Mouse (Mus musculus) cerebellum, adult 11 months (tissue): ENCODE data around the gene Sprr2a2.
"Not testable (repeated sequence)": the region's sequence is repeated elsewhere in the genome, so short reads cannot be mapped to it uniquely, and the experiment has no call there.

ENCODE experiments used
- DNase-seq: peaks from one replicate; pipeline ENCODE4 v3.0.0; 2022

The Sprr2a2 gene

DNA sequence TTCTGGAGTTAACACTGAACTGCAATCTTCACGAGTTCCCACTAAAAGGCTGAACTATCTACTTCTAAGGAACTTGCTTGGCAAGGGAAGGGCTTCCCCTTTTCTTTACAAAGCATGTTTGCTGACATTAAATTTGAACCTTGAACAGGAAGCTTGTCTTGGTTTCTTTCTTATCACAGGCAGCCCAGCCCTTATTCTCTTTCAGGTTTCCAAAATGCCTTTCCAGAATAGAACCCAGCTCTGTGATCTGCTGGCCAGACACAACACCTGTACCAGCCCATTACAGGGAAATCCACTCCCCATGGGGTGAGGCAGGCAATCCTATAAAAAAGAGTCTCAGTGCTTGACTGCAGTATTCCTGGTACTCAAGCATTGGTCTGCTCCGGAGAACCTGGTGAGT lies at the start of gene Sprr2a2, which contains the start of gene Sprr2a1:
Sprr2a2 (plus strand) TSS at position 352 of the 400 bp plus-strand sequence.
Sprr2a1 (plus strand) TSS at position 231 of the 400 bp plus-strand sequence.
- not testable (repeated sequence) for DNase-seq

DNA sequence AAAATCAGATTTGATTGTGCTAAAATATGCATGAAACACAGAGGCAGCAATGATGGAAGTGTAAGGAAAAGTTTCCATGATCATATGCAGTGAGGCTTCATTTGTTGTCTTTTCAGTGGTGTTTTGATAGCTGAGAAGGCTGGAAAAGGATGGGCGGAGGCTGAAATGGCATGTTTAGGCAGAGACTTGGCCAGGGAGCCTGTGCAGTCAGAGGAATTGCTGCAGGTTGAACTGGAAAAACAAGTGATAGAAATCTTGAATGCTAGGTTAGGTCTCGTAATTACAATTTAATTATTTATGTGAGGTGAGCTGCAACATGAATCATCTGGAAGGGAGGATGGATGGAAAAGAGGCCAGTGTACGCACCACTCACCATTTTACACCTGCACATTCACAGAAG lies 45.9 kb upstream of the Sprr2a2 start:
- DNase-seq: no peak

DNA sequence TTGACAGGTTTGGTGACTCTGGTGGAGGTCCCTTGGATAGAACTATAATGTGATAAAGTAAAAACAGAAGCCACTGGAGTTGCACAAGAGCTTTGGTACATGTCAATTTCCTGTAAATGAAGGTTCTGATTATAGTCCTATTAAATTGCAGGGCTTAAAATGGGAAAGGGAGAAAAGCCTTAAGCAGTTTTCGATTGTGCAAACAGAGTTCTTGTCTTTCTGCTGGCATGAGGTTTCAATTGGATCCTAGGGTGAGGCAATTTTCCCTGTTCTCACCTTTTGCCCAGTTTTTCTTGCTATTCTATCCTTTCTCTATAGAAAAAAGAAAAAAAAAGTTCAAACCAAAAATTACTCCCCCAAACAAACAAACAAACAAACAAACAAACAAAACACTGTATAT lies 38.8 kb upstream of the Sprr2a2 start:
- DNase-seq: no peak

DNA sequence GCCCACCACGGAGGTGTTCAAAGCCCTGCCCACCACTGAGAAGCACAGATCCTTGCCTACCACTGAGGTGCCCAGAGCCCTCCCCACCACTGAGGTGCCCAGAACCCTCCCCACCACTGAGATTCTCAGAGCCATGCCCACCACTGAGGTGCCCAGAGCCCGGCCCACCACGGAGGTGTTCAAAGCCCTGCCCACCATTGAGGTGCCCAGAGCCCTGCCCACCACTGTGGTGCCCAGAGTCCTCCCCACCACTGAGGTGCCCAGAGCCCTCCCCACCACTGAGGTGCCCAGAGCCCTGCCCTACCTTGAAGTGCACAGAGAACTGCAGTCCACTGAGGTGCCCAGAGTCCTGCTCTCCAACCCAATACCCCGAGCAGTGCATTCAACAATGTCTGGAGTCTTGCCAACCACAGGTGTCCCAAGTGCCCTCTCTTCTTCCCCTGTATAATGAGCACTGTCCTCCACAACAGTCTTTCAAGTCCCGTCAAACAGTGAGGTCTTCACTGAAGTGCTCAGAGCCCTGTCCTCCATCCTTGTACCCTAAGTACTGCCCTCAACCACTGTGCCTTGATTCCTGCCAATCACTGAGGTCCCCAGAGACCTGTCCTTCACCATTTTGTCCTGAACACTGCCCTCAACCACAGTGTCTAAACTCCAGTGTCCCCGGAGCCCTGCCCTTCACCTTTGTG lies 20.1 kb upstream of the Sprr2a2 start:
- DNase-seq: no peak

DNA sequence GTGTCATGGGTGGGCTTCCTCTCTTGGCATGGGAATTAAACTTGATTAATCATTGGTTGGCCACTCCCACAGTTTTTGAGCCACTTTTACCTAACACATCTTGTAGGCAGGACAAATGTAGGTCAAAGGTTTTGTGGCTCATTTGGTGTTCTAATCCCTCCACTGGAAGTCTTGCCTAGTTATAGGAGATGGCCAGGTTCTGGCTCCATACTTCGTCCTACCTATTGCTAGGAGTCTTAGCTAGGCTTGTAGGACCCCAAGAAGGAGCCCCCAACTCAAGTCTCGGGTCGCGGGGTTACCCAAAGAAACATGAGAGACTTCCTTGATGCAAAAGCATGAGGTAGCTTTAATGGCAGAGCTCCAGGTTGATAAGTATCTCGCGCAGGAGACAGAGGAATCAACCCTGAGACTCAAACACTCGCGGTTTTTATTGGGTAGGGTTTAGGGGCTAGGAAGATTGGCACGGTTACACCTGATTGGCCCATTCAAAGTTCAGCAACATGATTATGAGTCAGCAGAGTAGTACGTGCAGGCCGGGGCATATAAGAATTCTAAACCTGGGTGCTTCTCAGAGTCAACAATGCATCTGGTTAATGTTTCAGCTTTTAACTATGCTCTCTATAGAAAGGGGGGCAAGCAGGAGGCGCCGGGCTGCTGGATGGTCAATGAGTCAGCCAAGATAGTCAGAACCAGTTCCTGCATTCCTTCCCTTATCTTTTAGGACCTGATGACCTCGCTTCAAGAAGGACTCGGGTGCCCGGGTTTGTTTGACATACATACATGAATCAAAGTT lies 4.4 kb upstream of the Sprr2a2 start:
- not testable (repeated sequence) for DNase-seq

DNA sequence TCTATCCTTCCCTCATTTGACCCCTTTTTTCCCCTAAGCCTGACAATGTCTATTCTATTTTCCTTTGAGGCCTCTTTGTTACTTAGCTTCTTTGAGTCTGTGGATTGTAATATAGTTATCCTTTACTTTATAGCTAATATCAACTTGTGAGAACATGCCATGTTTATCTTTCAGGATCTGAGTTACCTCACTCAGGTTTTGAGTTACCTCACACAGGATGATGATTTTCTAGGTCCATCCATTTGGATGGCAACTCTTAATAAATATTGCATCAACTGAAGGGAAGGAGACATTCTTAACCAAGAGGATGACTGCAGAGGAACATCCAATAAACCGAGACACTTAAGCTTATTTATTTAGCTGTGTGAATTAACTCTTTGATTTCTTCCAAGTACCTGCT lies 3.7 kb upstream of the Sprr2a2 start:
- not testable (repeated sequence) for DNase-seq

DNA sequence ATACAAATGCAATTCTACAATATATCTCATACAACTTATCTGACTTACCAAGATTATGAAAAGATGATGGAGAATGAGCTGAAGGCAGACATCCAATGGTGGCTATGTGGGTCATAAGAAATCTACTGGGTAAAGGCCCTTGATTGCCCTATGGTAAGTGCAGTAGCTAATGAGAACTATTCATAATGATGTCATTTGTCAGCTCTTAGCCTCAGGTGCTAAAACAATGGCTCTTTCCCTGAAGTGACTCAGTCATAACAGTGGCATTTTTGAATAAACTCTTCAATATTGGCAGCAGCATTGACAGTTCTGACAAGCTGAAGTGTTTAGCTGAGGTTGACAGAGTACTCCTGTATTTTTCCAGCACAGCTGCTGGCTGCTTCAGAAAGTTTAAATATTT lies 2.1 kb upstream of the Sprr2a2 start:
- not testable (repeated sequence) for DNase-seq

DNA sequence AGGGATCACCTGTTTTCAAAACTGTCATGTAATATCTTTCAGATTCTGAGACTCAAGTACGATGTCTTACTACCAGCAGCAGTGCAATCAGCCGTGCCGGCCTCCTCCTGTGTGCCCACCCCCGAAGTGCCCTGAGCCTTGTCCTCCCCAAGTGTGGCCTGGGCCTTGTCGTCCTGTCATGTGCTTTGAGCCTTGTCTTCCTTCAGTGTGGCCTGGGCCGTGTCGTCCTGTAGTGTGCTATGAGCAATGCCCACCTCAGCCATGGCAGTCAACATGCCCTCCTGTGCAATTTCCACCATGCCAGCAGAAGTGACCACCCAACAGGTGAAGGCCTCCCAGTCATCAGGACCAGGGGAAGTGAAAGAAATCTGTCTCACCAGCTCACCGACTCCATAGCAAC lies 3.3 kb downstream of the Sprr2a2 start:
- DNase-seq: not testable (repeated sequence)

DNA sequence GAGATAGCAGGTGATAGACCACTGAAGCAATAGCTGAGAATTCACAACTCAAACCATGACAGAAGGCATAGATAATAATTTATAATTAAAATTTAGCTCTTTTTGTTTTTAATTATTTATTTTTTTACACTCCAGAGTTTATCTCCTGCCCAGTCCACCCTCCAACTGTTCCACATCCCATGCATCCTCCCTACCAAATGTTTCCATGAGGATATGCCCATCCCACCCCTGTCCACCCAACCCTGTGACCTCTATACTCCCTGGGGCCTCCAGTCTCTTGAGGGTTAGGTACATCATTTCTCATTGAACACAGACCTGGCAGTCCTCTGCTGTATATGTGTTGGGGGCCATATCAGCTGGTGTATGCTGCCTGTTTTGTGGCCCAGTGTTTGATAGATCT lies 8.0 kb downstream of the Sprr2a2 start:
- DNase-seq: not testable (repeated sequence)

DNA sequence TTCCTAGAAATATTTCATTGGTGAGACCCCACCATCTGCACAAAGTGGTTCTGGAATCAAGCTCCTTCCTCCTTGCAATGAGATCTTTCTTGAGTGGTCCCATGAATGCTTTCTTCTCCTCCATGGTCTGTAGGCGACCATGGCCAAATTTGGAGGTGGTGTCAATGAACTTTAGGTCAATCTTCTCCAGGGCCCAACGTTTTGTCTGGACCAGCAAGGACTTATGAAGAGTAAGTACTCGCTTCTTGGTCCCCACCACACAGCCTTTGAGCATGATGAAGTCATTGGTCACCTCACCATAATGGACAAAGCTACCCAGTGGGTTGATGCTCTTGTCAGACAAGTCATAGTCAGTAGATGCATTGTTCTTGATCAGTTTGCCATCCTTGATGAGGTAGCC lies 11.7 kb downstream of the Sprr2a2 start:
- not testable (repeated sequence) for DNase-seq

DNA sequence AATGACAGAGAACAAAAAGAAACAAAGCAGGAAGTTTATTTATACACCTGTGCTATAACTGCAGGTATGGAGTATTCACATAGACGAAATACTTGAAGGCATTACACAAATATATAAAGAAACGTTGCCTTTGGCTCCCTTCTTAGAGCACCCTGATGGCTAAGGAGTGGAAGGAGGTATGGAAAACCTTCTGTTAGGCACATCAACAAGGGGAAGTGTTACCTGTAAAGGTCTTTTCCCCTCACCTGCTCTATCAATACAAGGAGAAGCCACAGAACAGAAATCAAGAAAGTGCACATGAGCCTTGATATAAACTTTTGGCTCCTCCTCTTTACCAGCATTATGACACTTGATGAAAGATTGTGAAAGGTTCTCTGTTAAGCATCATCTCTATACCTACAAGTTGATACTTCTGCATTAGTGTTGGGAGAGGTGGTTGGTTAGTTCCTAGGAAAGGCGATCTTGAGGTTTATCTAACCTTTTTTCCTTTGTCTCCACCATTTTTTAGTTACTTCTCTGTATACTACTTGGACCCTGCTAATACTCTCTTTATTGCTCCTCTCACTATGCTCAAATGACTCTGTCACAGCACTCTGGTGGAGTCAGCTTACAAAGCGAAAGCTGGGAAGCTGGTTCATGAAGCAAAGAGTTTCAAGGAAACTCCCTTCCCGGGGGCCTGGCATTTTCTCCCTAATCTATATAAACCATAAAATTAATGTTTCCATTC lies 20.9 kb downstream of the Sprr2a2 start:
- not testable (repeated sequence) for DNase-seq

DNA sequence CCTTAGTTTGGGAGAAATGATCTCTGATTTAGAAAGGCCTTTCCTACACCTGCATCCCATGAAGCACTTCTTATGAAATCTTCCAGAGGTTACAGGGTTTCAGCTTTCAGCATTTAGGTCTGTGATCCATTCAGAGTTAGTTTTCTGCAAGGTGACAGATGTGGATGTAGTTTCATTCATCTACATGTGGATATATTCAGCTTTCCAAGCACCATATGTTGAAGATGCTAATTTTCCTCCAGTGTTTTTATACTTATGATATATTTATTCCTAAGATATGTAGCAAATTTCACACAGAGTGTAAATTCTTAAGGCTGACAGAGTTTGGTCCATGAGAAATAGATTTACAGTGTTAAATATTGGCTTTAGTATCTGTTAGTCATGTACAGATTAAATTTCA lies 23.0 kb downstream of the Sprr2a2 start:
- DNase-seq: not testable (repeated sequence)

DNA sequence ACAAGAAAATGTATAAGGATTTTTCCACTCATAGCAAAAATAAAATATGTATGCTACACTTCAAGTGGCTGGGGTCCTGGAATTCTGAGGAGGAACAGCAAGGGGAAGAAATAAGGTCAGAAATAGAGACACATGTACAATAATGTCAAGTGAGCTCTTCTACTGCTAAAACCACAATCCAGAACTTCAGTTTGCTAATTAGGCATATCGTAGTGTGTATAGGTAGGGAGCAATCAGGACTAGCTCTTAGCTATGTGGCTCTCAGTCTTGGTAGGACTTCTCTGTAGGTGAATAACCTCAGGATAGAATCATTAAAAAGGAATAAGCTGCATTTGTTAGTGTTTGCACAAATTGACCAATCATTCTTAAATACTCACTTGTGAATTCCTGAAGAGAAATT lies 23.5 kb downstream of the Sprr2a2 start:
- DNase-seq: not testable (repeated sequence)

DNA sequence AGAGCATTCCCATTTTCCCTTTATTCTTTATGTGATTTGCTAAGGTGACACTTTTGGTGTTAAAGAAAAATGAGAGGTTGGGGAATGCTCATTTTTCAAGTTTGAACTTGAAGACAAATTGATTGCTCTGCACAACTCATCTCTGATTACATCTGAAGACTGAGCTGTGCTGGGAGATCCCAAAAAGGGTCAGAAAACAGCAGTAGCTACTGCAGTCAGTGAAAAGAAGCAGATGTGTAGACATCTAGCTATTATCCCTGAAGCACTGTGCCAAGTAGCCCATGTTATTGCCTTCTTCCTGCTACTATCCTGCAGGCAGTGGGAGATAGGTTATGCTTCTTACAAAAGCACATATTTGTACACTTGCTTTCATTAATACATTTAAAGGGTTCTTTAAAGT lies 29.1 kb downstream of the Sprr2a2 start:
- DNase-seq: not testable (repeated sequence)

DNA sequence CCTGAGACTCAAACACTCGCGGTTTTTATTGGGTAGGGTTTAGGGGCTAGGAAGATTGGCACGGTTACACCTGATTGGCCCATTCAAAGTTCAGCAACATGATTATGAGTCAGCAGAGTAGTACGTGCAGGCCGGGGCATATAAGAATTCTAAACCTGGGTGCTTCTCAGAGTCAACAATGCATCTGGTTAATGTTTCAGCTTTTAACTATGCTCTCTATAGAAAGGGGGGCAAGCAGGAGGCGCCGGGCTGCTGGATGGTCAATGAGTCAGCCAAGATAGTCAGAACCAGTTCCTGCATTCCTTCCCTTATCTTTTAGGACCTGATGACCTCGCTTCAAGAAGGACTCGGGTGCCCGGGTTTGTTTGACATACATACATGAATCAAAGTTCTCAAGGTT lies 30.5 kb downstream of the Sprr2a2 start:
- DNase-seq: not testable (repeated sequence)

DNA sequence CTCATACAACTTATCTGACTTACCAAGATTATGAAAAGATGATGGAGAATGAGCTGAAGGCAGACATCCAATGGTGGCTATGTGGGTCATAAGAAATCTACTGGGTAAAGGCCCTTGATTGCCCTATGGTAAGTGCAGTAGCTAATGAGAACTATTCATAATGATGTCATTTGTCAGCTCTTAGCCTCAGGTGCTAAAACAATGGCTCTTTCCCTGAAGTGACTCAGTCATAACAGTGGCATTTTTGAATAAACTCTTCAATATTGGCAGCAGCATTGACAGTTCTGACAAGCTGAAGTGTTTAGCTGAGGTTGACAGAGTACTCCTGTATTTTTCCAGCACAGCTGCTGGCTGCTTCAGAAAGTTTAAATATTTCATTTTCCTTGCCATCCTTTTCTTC lies 32.8 kb downstream of the Sprr2a2 start:
- DNase-seq: not testable (repeated sequence)

DNA sequence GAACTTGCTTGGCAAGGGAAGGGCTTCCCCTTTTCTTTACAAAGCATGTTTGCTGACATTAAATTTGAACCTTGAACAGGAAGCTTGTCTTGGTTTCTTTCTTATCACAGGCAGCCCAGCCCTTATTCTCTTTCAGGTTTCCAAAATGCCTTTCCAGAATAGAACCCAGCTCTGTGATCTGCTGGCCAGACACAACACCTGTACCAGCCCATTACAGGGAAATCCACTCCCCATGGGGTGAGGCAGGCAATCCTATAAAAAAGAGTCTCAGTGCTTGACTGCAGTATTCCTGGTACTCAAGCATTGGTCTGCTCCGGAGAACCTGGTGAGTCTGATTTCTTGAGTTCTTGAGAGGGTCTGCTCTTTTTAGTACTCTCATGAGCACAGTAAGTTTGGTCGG lies 34.7 kb downstream of the Sprr2a2 start:
- DNase-seq: not testable (repeated sequence)

DNA sequence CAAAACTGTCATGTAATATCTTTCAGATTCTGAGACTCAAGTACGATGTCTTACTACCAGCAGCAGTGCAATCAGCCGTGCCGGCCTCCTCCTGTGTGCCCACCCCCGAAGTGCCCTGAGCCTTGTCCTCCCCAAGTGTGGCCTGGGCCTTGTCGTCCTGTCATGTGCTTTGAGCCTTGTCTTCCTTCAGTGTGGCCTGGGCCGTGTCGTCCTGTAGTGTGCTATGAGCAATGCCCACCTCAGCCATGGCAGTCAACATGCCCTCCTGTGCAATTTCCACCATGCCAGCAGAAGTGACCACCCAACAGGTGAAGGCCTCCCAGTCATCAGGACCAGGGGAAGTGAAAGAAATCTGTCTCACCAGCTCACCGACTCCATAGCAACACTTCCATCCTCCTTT lies 38.1 kb downstream of the Sprr2a2 start:
- DNase-seq: not testable (repeated sequence)

DNA sequence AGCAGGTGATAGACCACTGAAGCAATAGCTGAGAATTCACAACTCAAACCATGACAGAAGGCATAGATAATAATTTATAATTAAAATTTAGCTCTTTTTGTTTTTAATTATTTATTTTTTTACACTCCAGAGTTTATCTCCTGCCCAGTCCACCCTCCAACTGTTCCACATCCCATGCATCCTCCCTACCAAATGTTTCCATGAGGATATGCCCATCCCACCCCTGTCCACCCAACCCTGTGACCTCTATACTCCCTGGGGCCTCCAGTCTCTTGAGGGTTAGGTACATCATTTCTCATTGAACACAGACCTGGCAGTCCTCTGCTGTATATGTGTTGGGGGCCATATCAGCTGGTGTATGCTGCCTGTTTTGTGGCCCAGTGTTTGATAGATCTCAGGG lies 42.8 kb downstream of the Sprr2a2 start:
- DNase-seq: not testable (repeated sequence)

DNA sequence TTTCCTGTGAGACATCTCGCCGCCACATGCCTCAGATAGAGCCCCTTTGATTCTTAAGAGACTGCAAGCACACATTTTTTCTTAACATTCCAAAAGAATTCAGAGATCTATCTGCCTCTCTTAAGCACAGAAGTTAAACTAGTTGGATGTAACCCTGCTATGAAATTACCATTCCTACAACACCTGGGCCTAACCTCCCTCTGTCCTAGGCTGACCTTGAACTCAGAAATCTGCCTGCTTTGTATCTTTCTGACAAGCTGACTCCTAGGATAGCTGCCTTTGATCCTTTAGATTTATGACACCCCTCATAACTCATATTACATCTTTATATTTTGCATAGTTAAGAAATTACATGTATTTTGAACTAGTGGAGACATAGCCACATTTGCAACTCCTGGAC lies 47.7 kb downstream of the Sprr2a2 start:
- not testable (repeated sequence) for DNase-seq

DNA sequence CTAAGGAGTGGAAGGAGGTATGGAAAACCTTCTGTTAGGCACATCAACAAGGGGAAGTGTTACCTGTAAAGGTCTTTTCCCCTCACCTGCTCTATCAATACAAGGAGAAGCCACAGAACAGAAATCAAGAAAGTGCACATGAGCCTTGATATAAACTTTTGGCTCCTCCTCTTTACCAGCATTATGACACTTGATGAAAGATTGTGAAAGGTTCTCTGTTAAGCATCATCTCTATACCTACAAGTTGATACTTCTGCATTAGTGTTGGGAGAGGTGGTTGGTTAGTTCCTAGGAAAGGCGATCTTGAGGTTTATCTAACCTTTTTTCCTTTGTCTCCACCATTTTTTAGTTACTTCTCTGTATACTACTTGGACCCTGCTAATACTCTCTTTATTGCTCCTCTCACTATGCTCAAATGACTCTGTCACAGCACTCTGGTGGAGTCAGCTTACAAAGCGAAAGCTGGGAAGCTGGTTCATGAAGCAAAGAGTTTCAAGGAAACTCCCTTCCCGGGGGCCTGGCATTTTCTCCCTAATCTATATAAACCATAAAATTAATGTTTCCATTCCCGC lies 55.8 kb downstream of the Sprr2a2 start:
- not testable (repeated sequence) for DNase-seq

DNA sequence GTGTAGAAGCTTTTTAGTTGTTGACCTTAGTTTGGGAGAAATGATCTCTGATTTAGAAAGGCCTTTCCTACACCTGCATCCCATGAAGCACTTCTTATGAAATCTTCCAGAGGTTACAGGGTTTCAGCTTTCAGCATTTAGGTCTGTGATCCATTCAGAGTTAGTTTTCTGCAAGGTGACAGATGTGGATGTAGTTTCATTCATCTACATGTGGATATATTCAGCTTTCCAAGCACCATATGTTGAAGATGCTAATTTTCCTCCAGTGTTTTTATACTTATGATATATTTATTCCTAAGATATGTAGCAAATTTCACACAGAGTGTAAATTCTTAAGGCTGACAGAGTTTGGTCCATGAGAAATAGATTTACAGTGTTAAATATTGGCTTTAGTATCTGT lies 57.8 kb downstream of the Sprr2a2 start:
- DNase-seq: not testable (repeated sequence)

DNA sequence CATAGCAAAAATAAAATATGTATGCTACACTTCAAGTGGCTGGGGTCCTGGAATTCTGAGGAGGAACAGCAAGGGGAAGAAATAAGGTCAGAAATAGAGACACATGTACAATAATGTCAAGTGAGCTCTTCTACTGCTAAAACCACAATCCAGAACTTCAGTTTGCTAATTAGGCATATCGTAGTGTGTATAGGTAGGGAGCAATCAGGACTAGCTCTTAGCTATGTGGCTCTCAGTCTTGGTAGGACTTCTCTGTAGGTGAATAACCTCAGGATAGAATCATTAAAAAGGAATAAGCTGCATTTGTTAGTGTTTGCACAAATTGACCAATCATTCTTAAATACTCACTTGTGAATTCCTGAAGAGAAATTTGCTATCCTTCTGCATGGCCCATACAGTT lies 58.3 kb downstream of the Sprr2a2 start:
- DNase-seq: not testable (repeated sequence)
